Mouse (Mus musculus): ENCODE measurements around the gene Bglap3. TPM values are rescaled to one million over a fixed set of nuclear protein-coding genes. Genes with fewer than 3 reads are reported as not detected.
A peak's percentile ranks its signal among the peaks of the same experiment; 100 is the strongest.

Gene Bglap3
- polyA plus RNA-seq, 2 experiments: 2.0 to 2.5 TPM

DNA sequence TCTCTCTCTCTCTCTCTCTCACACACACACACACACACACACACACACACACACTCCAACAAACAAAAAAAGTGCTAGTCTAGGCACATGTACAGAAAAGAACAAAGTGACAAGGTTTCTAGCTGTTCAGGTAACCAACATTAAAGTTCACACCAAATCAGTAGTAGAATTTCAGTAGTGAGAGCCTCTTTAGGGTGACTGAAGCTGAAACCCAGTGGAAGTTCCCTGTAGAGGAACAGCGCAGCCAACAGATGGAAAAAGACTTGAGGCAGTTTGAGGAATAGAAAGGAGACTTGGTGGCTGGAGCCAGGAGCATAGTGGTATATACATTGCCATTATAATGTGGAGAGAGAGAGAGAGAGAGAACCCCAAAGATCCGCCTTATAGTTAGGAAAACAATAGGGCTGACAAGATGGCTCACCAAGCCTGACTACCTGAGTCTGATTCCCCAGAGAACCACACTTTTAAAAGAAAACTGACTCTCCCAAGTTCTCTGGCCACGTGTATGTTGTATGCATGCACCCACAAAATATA, 37.6 kb downstream of the Bglap3 start:
- TF ChIP-seq POLR2A (IDR thresholded peaks at IDR 0.05; ENCODE audit: borderline replicate concordance, extremely low read depth, insufficient read depth, insufficient read length): no peak
- H3K9ac ChIP-seq (ENCODE audit: low read depth, low read length, severe bottlenecking): peak overlapping the region; percentile 90
- peaks cover 12% of the 10 kb centered on the region for H3K4me1 ChIP-seq (ENCODE audit: control insufficient read depth, insufficient read depth, low read length)
- H3K27me3 ChIP-seq (ENCODE audit: control insufficient read depth, insufficient read depth, low read length): no peaks in the 10 kb centered on the region
- 30% methylated on average over 3 of the region's 3 CpGs for WGBS
- ATAC-seq (ENCODE audit: low FRiP score, low read depth) (no peak), DNase-seq (ENCODE audit: low spot score) (no peak)
- H3K36me3 ChIP-seq (ENCODE audit: control insufficient read depth, insufficient read depth, low read length): peaks cover 3% of the 10 kb centered on the region; the same call in 1 of the 2 replicates
- H3K27ac ChIP-seq (replicated peaks; ENCODE audit: low read depth, low read length): no peak overlapping the region; the same call in 1 of the 2 replicates
- H3K4me3 ChIP-seq (replicated peaks; ENCODE audit: low read length): peak overlapping the region; percentile 80
- no peaks in the 10 kb centered on the region for H3K9me3 ChIP-seq (ENCODE audit: control insufficient read depth, low read length)
- H3K4me2 ChIP-seq (replicated peaks; ENCODE audit: low read depth, low read length, severe bottlenecking): peak overlapping the region; percentile 64

DNA sequence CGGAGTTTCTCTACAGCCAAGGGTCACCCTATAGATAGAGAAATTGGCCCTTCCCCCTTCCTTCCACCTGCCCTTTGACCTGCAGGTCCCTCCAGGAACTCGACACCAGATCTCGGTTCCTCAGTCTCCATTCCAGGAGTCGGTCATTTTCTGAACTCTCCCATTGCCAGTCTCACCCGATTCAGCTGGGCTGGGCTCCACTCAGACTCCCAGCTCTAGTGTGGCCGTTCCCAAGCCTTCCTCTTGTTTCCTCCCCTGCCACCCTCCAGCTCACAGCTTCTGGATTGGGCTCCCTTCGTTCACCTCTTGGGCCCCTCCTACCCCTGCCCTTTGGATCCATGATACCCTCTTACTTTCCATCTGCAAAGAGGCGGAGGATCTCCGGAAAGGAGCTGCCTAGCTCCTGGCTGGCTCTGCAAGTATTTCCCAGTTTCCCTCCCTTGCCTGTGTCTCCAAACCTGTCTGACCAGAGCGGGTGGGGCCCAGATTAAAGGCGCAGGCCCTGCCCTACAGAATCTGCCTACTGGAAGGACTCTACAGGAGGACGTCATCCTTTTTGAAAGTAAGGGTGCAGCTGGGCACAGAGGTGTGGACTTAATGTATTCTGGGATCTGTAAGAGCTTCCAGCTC, 38.4 kb downstream of the Bglap3 start:
- peaks cover 12% of the 10 kb centered on the region for H3K4me1 ChIP-seq (ENCODE audit: control insufficient read depth, insufficient read depth, low read length)
- H3K4me2 ChIP-seq (replicated peaks; ENCODE audit: low read depth, low read length, severe bottlenecking): peak overlapping the region; percentile 64; the same call in 1 of the 2 replicates
- no peaks in the 10 kb centered on the region for H3K27me3 ChIP-seq (ENCODE audit: control insufficient read depth, insufficient read depth, low read length)
- WGBS: 47% methylated on average over 12 of the region's 12 CpGs
- H3K36me3 ChIP-seq (ENCODE audit: control insufficient read depth, insufficient read depth, low read length): peaks cover 10% of the 10 kb centered on the region; the same call in 1 of the 2 replicates
- no peaks in the 10 kb centered on the region for H3K9me3 ChIP-seq (ENCODE audit: control insufficient read depth, low read length)
- H3K4me3 ChIP-seq (replicated peaks; ENCODE audit: low read length): 0 out of 2 replicates have a peak overlapping the region, but pooled peaks have one; percentile 0
- no peak overlapping the region for H3K27ac ChIP-seq (replicated peaks; ENCODE audit: low read depth, low read length)
- no peak for ATAC-seq (ENCODE audit: low FRiP score, low read depth)
- no peak for TF ChIP-seq POLR2A (IDR thresholded peaks at IDR 0.05; ENCODE audit: borderline replicate concordance, extremely low read depth, insufficient read depth, insufficient read length)
- no peak overlapping the region for H3K9ac ChIP-seq (ENCODE audit: low read depth, low read length, severe bottlenecking)
- no peak for DNase-seq (ENCODE audit: low spot score)

DNA sequence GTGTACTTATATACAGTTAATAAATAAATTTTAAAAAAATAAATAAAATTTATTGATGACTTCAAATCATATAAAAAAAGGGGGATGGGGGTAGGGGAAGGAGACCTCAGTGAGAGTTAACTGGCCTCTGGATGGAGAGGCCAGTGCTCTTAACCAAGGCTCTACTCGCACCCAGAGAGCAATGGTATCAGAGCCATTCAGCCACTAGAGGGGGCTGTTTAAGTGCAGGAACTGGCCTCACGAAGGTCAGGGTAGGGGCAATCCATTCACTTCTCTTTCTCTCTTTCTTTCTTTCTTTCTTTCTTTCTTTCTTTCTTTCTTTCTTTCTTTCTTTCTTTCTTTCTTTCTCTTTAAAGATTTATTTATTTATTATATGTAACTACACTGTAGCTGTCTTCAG, 41.3 kb downstream of the Bglap3 start:
- no peaks in the 10 kb centered on the region for H3K27me3 ChIP-seq (ENCODE audit: control insufficient read depth, insufficient read depth, low read length)
- no peak for DNase-seq (ENCODE audit: low spot score)
- ATAC-seq (ENCODE audit: low FRiP score, low read depth): no peak
- H3K36me3 ChIP-seq (ENCODE audit: control insufficient read depth, insufficient read depth, low read length): peaks cover 33% of the 10 kb centered on the region
- no peak for TF ChIP-seq POLR2A (IDR thresholded peaks at IDR 0.05; ENCODE audit: borderline replicate concordance, extremely low read depth, insufficient read depth, insufficient read length)
- H3K4me2 ChIP-seq (replicated peaks; ENCODE audit: low read depth, low read length, severe bottlenecking): no peak overlapping the region
- no peak overlapping the region for H3K4me3 ChIP-seq (replicated peaks; ENCODE audit: low read length)
- H3K4me1 ChIP-seq (ENCODE audit: control insufficient read depth, insufficient read depth, low read length): 0 out of 2 replicates have a peak, but pooled peaks cover 6% of the 10 kb centered on the region
- 36% methylated on average over 2 of the region's 2 CpGs for WGBS
- H3K9me3 ChIP-seq (ENCODE audit: control insufficient read depth, low read length): no peaks in the 10 kb centered on the region
- H3K27ac ChIP-seq (replicated peaks; ENCODE audit: low read depth, low read length): no peak overlapping the region
- H3K9ac ChIP-seq (ENCODE audit: low read depth, low read length, severe bottlenecking): no peak overlapping the region

- 46% methylated on average over 5 of the region's 5 CpGs for whole genome bisulfite sequencing
- DNase-seq (ENCODE audit: low spot score) (no peak), ATAC-seq (ENCODE audit: low FRiP score, low read depth) (no peak)
- TF ChIP-seq POLR2A (IDR thresholded peaks at IDR 0.05; ENCODE audit: borderline replicate concordance, extremely low read depth, insufficient read depth, insufficient read length): no peak
- Histone ChIP-seq H3K4me3 (replicated peaks; ENCODE audit: low read length) (no peak overlapping the region), H3K27ac (replicated peaks; ENCODE audit: low read depth, low read length) (no peak overlapping the region), H3K36me3 (ENCODE audit: control insufficient read depth, insufficient read depth, low read length) (peaks cover 33% of the 10 kb centered on the region), H3K4me1 (ENCODE audit: control insufficient read depth, insufficient read depth, low read length) (peaks cover 7% of the 10 kb centered on the region), H3K9me3 (ENCODE audit: control insufficient read depth, low read length) (no peaks in the 10 kb centered on the region), H3K9ac (ENCODE audit: low read depth, low read length, severe bottlenecking) (no peak overlapping the region), H3K27me3 (ENCODE audit: control insufficient read depth, insufficient read depth, low read length) (no peaks in the 10 kb centered on the region), H3K4me2 (replicated peaks; ENCODE audit: low read depth, low read length, severe bottlenecking) (no peak overlapping the region)
These were observed 43.6 kb downstream of the Bglap3 start for GRCm38 (mm10) chr3:88328956-88329355.

DNA sequence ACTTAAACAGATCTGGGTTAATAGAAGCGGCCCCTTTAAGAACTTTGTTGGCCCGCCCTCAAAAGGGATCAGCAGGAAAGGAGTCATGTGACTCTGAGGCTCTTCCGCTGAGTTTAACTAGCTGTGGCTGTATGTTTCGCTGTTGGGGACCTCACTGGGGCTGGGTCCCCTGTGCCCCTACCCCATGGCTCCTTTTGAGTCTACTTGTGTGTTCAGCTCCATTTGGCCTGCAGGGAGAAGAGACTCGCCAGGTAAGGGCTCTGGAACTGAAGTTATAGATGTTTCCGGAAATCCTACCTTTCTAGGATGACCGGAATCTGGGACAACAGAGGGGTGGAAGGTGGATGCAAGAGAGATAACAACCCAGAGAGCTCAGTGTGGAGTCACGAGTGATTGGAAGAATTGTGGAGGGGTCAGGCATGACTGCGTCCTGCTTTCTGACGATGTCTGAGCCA, 47.6 kb downstream of the Bglap3 start, which contains the start of gene Glmp:
TSS of gene Glmp (plus strand) at position 73 of the 455 bp plus-strand sequence.
- TF ChIP-seq POLR2A (IDR thresholded peaks at IDR 0.05; ENCODE audit: borderline replicate concordance, extremely low read depth, insufficient read depth, insufficient read length): no peak
- Histone ChIP-seq H3K27ac (replicated peaks; ENCODE audit: low read depth, low read length) (no peak within 1 kb of the TSS), H3K9me3 (ENCODE audit: control insufficient read depth, low read length) (no peaks in the 10 kb centered on the region), H3K4me3 (replicated peaks; ENCODE audit: low read length) (peak within 1 kb of the TSS; percentile 80), H3K4me2 (replicated peaks; ENCODE audit: low read depth, low read length, severe bottlenecking) (peak within 1 kb of the TSS; percentile 80), H3K9ac (ENCODE audit: low read depth, low read length, severe bottlenecking) (peak within 1 kb of the TSS; percentile 80), H3K36me3 (ENCODE audit: control insufficient read depth, insufficient read depth, low read length) (peaks cover 65% of the 10 kb centered on the region), H3K4me1 (ENCODE audit: control insufficient read depth, insufficient read depth, low read length) (peaks cover 7% of the 10 kb centered on the region), H3K27me3 (ENCODE audit: control insufficient read depth, insufficient read depth, low read length) (no peaks in the 10 kb centered on the region)
- 2% methylated on average over 10 of the region's 10 CpGs for WGBS
- ATAC-seq (ENCODE audit: low FRiP score, low read depth) (peak; percentile 83), DNase-seq (ENCODE audit: low spot score) (peak; percentile 84)

Other genes with a start within 250 kb of the Bglap3 start
- gene Mef2d, start 230.4 kb downstream of the Bglap3 start, polyA plus RNA-seq (2012; rRNA removed): 58.7 and 79.0 TPM in 2 replicates
- gene Mef2d, start 230.4 kb downstream of the Bglap3 start, polyA plus RNA-seq (2014; fragmentation: Nextera tagmentation; extraction: Ambion mirVana): 27.4 and 29.6 TPM in 2 replicates
- 10.5 and 11.0 TPM in 2 replicates for gene Rhbg, start 118.0 kb downstream of the Bglap3 start, polyA plus RNA-seq (2012; rRNA removed)
- gene Rhbg, start 118.0 kb downstream of the Bglap3 start, polyA plus RNA-seq (2014; fragmentation: Nextera tagmentation; extraction: Ambion mirVana): 17.0 and 17.2 TPM in 2 replicates
- gene Gm38392, start 85.5 kb downstream of the Bglap3 start, polyA plus RNA-seq (2012; rRNA removed): 0.77 TPM in 1 of 2 replicates, not detected in the other
- gene Gm38392, start 85.5 kb downstream of the Bglap3 start, polyA plus RNA-seq (2014; fragmentation: Nextera tagmentation; extraction: Ambion mirVana): 0.65 and 5.4 TPM in 2 replicates
- gene Tsacc, start 75.7 kb downstream of the Bglap3 start, polyA plus RNA-seq (2012; rRNA removed): 4.3 and 8.6 TPM in 2 replicates
- gene Tsacc, start 75.7 kb downstream of the Bglap3 start, polyA plus RNA-seq (2014; fragmentation: Nextera tagmentation; extraction: Ambion mirVana): 9.4 and 14.3 TPM in 2 replicates
- gene Cct3, start 75.6 kb downstream of the Bglap3 start, polyA plus RNA-seq (2012; rRNA removed): 285 and 326 TPM in 2 replicates
- gene Cct3, start 75.6 kb downstream of the Bglap3 start, polyA plus RNA-seq (2014; fragmentation: Nextera tagmentation; extraction: Ambion mirVana): 476 and 516 TPM in 2 replicates
- 131 and 152 TPM in 2 replicates for gene Glmp, start 47.7 kb downstream of the Bglap3 start, polyA plus RNA-seq (2012; rRNA removed)
- 127 and 130 TPM in 2 replicates for gene Glmp, start 47.7 kb downstream of the Bglap3 start, polyA plus RNA-seq (2014; fragmentation: Nextera tagmentation; extraction: Ambion mirVana)
- 14.3 and 14.4 TPM in 2 replicates for gene Tmem79, start 36.6 kb downstream of the Bglap3 start, polyA plus RNA-seq (2012; rRNA removed)
- gene Tmem79, start 36.6 kb downstream of the Bglap3 start, polyA plus RNA-seq (2014; fragmentation: Nextera tagmentation; extraction: Ambion mirVana): 19.2 and 22.3 TPM in 2 replicates
- 83.3 and 88.1 TPM in 2 replicates for gene Smg5, start 36.5 kb downstream of the Bglap3 start, polyA plus RNA-seq (2012; rRNA removed)
- gene Smg5, start 36.5 kb downstream of the Bglap3 start, polyA plus RNA-seq (2014; fragmentation: Nextera tagmentation; extraction: Ambion mirVana): 33.8 and 40.1 TPM in 2 replicates
- 15.9 and 17.2 TPM in 2 replicates for gene Paqr6, start 8.2 kb downstream of the Bglap3 start, polyA plus RNA-seq (2012; rRNA removed)
- gene Paqr6, start 8.2 kb downstream of the Bglap3 start, polyA plus RNA-seq (2014; fragmentation: Nextera tagmentation; extraction: Ambion mirVana): 13.9 and 15.1 TPM in 2 replicates
- 0.52 and 0.60 TPM in 2 replicates for gene Bglap2, start 6.0 kb upstream of the Bglap3 start, polyA plus RNA-seq (2012; rRNA removed)
- gene Bglap2, start 6.0 kb upstream of the Bglap3 start, polyA plus RNA-seq (2014; fragmentation: Nextera tagmentation; extraction: Ambion mirVana): 0.77 and 1.9 TPM in 2 replicates
- 0.94 and 1.00 TPM in 2 replicates for gene Bglap, start 11.7 kb upstream of the Bglap3 start, polyA plus RNA-seq (2012; rRNA removed)
- 1.7 and 3.1 TPM in 2 replicates for gene Bglap, start 11.7 kb upstream of the Bglap3 start, polyA plus RNA-seq (2014; fragmentation: Nextera tagmentation; extraction: Ambion mirVana)
- gene Pmf1, start 37.6 kb upstream of the Bglap3 start, polyA plus RNA-seq (2012; rRNA removed): 99.9 and 108 TPM in 2 replicates
- 109 and 114 TPM in 2 replicates for gene Pmf1, start 37.6 kb upstream of the Bglap3 start, polyA plus RNA-seq (2014; fragmentation: Nextera tagmentation; extraction: Ambion mirVana)
- gene Slc25a44, start 52.4 kb upstream of the Bglap3 start, polyA plus RNA-seq (2012; rRNA removed): 21.2 and 24.0 TPM in 2 replicates
- gene Slc25a44, start 52.4 kb upstream of the Bglap3 start, polyA plus RNA-seq (2014; fragmentation: Nextera tagmentation; extraction: Ambion mirVana): 18.0 and 19.1 TPM in 2 replicates
- 13.5 and 16.0 TPM in 2 replicates for gene Sema4a, start 88.4 kb upstream of the Bglap3 start, polyA plus RNA-seq (2012; rRNA removed)
- gene Sema4a, start 88.4 kb upstream of the Bglap3 start, polyA plus RNA-seq (2014; fragmentation: Nextera tagmentation; extraction: Ambion mirVana): 12.9 and 14.4 TPM in 2 replicates
- gene Lmna, start 137.2 kb upstream of the Bglap3 start, polyA plus RNA-seq (2012; rRNA removed): 238 and 364 TPM in 2 replicates
- 378 and 402 TPM in 2 replicates for gene Lmna, start 137.2 kb upstream of the Bglap3 start, polyA plus RNA-seq (2014; fragmentation: Nextera tagmentation; extraction: Ambion mirVana)
- 49.3 and 60.8 TPM in 2 replicates for gene Mex3a, start 159.7 kb upstream of the Bglap3 start, polyA plus RNA-seq (2012; rRNA removed)
- gene Mex3a, start 159.7 kb upstream of the Bglap3 start, polyA plus RNA-seq (2014; fragmentation: Nextera tagmentation; extraction: Ambion mirVana): 26.7 and 33.1 TPM in 2 replicates
- 27.0 and 35.0 TPM in 2 replicates for gene Rab25, start 175.6 kb upstream of the Bglap3 start, polyA plus RNA-seq (2012; rRNA removed)
- gene Rab25, start 175.6 kb upstream of the Bglap3 start, polyA plus RNA-seq (2014; fragmentation: Nextera tagmentation; extraction: Ambion mirVana): 52.7 and 70.4 TPM in 2 replicates
- 92.5 and 117 TPM in 2 replicates for gene Lamtor2, start 180.3 kb upstream of the Bglap3 start, polyA plus RNA-seq (2012; rRNA removed)
- gene Lamtor2, start 180.3 kb upstream of the Bglap3 start, polyA plus RNA-seq (2014; fragmentation: Nextera tagmentation; extraction: Ambion mirVana): 100 and 103 TPM in 2 replicates
- gene Ubqln4, start 181.0 kb upstream of the Bglap3 start, polyA plus RNA-seq (2012; rRNA removed): 90.4 and 112 TPM in 2 replicates
- gene Ubqln4, start 181.0 kb upstream of the Bglap3 start, polyA plus RNA-seq (2014; fragmentation: Nextera tagmentation; extraction: Ambion mirVana): 52.5 and 57.8 TPM in 2 replicates
- 422 and 466 TPM in 2 replicates for gene Ssr2, start 203.1 kb upstream of the Bglap3 start, polyA plus RNA-seq (2012; rRNA removed)
- gene Ssr2, start 203.1 kb upstream of the Bglap3 start, polyA plus RNA-seq (2014; fragmentation: Nextera tagmentation; extraction: Ambion mirVana): 307 and 325 TPM in 2 replicates
- 81.9 and 105 TPM in 2 replicates for gene Arhgef2, start 233.2 kb upstream of the Bglap3 start, polyA plus RNA-seq (2012; rRNA removed)
- 84.7 and 94.8 TPM in 2 replicates for gene Arhgef2, start 233.2 kb upstream of the Bglap3 start, polyA plus RNA-seq (2014; fragmentation: Nextera tagmentation; extraction: Ambion mirVana)